Mouse (Mus musculus): ENCODE data around the gene Olfr331.
"Not testable (repeated sequence)": the region's sequence is repeated elsewhere in the genome, so short reads cannot be mapped to it uniquely, and the experiment has no call there.

DNA sequence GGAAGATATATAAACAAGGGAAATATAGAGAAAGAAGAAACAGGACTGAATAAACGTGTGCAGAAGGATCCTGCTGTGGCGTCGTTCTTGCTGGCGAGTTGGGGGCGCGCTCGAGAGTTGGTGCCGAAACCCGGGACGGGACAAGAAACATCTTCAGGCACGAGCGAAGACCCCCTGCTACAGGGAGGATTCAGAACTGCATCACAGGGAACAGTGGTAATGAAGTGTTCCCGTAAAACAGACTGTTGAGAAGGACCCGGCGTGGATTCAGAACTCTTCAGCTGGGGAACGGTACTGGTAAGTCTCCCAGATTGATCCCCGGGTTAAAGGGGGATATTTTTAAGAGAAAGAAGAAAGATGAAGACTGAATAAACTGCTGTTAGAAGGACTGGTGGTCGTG lies 16.5 kb upstream of the Olfr331 start:
- TF ChIP-seq GATA1 (IDR thresholded peaks at IDR 0.05; ENCODE audit: borderline replicate concordance, low read length); FLI1 (IDR thresholded peaks at IDR 0.05; ENCODE audit: low read length): not testable (repeated sequence)

Measured in megakaryocyte, embryonic 14.5 days (primary cell).